Mouse (Mus musculus): ENCODE measurements around the gene Rbbp5.
"Not testable (repeated sequence)": the region's sequence is repeated elsewhere in the genome, so short reads cannot be mapped to it uniquely, and the experiment has no call there.

Rbbp5 gene

DNA sequence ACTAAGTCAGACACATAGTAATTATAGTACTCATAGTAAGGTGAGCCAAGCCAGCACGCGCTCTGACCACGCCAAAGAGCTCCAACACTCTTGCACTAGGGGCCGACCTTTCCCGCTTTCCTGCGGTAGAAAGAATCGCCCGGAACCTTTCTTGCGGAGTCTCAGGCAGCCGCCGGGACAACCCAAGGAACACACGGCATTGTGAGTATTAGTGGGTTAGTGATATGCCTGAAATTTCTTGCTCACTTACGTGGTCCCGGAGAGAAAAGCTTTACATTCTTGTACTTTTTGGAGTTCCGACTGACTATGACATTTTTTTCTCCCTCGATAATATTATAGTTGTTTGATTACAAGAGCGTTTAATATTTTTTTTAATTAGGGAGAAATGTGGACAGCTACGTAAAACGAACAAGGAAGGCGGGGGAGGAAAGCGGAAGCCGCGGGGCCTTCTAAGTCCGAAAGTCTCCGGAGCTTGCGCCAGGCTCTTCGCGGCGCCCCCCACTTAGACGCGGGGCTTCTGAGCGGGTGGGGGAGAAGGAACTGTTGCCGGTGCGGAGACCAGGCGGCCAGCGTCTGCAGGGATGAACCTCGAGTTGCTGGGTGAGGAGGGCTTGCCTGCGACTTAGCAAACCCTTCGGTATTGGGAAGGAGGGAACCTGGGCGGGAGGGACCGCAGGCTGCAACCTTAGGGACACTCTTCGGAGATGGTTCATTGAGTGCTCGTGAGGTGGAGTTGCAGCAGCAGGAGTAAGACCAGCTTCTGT is at the start of gene Rbbp5:
TSS of gene Rbbp5 (plus strand) at position 438 of the 764 bp plus-strand sequence.
- DNase-seq (ENCODE audit: inconsistent age in 2 of 2, low spot score in 1 of 2) = peak; percentile 85 to 98

DNA sequence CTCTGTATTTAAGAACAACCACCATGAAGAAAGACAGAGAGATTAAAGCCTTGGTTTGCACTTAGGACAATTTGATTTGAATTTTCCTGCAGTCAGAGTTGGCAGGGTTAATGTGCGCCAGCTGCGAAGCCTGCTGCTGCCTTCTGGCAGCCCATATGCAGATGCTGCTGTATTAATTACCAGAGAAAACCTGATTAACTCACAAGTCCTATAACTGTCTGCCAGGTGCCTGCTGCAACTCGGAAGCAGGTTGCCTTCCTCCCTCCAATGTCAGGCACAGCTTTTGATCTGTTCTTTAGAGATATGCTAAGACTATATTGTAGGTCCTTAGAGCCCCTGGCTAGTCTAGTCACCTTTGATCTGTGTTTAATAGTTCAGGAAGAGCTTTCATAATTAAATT is 46.3 kb upstream of the Rbbp5 start:
- DNase-seq (ENCODE audit: inconsistent age in 2 of 2, low spot score in 1 of 2) = no peak

GRCm38 (mm10) chr1:132431716-132432115 is 45.4 kb upstream of the Rbbp5 start:
- DNase-seq (ENCODE audit: inconsistent age in 2 of 2, low spot score in 1 of 2) = no peak

DNA sequence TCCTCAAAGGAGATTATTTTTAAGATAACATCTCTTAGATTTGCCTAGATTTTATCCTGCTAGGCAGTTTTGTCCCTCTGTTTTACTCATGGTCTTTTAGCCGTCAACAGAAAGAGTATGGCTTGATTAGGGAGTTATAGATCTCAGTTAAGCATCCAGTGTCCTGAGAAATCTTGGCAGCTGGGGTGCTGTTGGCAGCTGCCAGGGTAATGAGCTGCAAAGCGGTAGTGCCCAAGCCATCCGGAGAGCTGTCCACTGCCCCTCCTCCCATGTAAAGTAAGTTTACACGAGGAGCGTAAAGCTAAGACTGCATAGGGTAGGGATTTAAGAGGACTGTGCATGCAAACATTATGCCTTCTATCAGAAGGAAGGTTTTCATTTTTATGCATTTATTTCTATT is 43.8 kb upstream of the Rbbp5 start:
- DNase-seq (ENCODE audit: inconsistent age in 2 of 2, low spot score in 1 of 2) = no peak

DNA sequence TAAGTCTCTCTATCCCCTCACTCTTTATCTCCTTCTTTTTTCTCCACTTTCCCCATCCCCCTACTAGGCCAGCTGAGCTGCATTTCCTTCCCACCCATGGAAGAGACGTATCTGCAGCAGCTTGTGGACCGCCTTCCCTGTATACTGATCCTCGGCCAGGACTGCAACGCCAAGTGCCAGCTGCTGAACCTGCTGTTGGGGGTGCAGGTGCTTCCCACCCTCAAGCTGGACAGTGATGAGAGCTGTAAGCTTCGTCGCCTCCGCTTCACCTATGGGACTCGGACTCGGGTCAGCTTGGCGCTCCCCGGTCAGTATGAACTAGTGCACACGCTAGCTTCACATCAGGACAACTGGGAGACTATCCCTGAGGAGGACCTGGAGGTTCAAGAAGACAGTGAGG is 43.1 kb upstream of the Rbbp5 start:
- no peak for DNase-seq (ENCODE audit: inconsistent age in 2 of 2, low spot score in 1 of 2)

DNA sequence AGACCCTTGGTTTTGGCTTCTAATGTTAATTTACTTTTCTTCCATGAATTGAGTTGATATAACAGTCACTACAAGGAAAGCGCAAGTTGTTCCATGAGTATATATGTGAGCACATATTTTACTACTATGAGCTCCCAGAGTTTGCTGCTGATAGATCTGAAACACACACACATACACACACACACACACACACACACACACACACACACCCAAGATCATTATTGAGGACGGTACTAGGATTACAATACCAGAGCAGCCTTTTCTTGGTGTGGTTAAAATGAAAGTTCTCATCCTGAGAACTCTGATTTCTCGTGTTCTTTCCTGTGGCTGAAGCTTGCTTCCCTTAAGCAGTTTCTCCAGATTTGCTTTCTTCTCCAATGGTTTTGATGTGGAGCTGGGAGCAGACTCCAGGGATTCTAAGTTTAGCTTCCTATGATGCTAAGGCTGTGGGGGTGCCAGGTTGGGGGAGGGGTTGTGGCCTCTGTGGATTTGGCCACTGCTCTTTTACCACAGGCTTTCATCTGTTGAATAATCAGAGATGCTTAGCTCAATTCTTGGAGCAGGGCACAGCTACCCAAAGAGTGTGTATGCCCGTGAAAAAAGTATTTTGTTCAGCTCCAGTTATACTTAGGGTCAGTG is 40.7 kb upstream of the Rbbp5 start:
- no peak for DNase-seq (ENCODE audit: inconsistent age in 2 of 2, low spot score in 1 of 2)

GRCm38 (mm10) chr1:132436960-132437359 is 40.2 kb upstream of the Rbbp5 start:
- DNase-seq (ENCODE audit: inconsistent age in 2 of 2, low spot score in 1 of 2) = no peak

DNA sequence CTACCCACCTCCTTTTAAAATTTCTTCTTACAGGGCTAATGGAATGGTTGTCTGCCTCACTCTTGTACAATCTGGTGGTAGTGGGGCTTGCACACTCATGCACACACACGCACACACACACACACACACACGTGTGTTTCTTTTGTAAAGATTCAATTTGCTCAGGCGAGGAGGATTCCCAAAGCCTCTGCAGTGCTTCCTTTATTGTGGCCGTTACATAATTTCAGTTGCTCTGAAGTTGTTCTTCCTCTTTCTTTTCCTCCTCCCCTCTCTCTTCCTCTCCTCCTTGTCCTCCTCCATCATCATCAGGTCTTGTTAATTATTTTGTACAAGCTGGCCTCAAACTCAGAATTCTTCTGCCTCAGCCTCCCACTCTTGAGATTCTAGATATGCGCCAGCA is 39.8 kb upstream of the Rbbp5 start:
- no peak for DNase-seq (ENCODE audit: inconsistent age in 2 of 2, low spot score in 1 of 2)

GRCm38 (mm10) chr1:132440896-132441435 is 36.2 kb upstream of the Rbbp5 start:
- no peak for DNase-seq (ENCODE audit: inconsistent age in 2 of 2, low spot score in 1 of 2)

DNA sequence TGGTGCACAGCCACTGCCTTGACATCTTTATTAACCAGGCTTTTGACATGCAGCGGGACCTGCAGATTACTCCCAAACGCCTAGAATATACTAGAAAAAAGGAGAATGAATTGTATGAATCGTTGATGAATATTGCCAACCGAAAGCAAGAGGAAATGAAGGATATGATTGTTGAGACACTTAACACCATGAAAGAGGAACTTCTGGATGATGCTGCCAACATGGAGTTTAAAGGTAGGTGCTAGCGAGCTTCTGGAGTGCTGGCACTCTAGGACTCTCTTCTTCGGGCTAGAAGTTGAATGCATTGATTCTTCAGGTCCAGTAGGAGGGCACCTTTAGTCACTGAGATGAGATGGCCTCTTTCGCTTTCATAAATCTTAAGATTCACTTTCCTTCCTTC is 27.4 kb upstream of the Rbbp5 start:
- DNase-seq (ENCODE audit: inconsistent age in 2 of 2, low spot score in 1 of 2) = no peak

DNA sequence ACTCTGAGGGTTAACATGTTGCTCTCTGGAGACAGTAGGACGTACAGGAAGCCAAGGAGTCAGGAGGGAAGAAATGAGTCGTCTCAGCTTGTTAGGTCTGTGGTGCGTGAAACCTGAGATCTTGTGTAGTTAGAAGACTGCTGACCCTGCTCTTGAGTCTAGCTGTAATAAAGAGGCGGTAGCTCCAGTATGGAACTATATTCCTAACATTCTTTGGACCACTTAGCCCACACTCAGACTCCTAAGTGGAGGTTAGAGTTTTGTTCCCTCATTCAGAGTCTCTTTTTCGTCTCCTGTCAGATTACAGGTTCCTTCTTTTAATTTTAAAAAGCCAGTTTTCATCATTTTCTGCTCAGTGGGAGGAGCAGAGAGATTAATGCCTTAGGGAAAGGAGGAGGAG is 12.5 kb upstream of the Rbbp5 start:
- DNase-seq (ENCODE audit: inconsistent age in 2 of 2, low spot score in 1 of 2) = no peak

GRCm38 (mm10) chr1:132468926-132469325 is 8.2 kb upstream of the Rbbp5 start:
- peak; percentile 57 to 84 for DNase-seq (ENCODE audit: inconsistent age in 2 of 2, low spot score in 1 of 2)

DNA sequence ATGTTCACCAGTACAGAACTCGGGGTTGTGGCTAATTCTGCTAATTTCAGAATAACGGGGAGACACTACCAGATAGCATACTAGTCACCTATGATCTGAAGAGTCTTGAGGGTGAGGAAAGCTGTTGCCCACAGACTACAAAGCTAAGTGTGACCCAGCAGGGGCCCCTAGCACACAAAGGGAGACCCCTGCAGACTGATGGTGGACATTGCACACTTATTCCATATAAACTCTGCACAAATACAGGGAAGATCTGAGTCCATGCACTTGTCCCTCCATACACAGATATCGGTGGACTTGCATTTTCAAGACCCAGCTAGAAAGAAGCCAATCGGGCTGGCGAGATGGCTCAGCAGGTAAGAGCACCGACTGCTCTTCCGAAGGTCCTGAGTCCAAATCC is 7.6 kb upstream of the Rbbp5 start:
- DNase-seq (ENCODE audit: inconsistent age in 2 of 2, low spot score in 1 of 2) = no peak

DNA sequence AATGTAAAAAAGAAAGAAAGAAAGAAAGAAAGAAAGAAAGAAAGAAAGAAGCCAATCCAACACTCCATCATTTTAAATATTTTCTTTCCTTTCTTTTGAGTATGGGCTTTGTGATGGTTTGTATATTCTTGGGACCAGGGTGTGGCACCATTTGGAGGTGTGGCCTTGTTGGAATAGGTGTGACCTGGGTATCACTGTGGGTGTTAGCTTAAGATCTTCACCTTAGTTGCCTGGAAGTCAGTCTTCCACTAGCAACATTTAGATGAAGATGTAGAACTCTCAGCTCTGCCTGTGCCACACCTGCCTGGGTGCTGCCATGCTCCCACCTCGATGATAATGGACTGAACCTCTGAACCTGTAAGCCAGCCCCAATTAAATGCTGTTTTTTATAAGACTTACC is 7.1 kb upstream of the Rbbp5 start:
- not testable (repeated sequence) for DNase-seq (ENCODE audit: inconsistent age in 2 of 2, low spot score in 1 of 2)

GRCm38 (mm10) chr1:132471032-132471431 is 6.1 kb upstream of the Rbbp5 start:
- no peak for DNase-seq (ENCODE audit: inconsistent age in 2 of 2, low spot score in 1 of 2)

DNA sequence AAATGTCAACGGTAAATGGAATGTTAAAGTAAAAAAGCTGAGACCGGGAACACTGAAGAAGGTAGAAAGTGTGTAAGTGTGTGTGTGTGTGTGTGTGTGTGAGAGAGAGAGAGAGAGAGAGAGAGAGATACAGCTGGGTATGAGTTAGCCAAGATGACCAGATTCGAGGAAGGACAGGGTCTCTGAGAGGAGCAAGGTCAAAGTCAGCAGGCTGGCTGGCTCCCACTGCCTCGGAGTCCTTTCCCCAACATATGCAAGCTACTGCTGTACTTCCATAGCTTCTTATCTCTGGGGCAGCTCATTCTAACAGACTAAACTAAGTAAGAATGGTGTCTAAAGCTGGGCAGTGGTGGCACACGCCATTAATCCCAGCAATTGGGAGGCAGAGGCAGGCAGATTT is 5.7 kb upstream of the Rbbp5 start:
- DNase-seq (ENCODE audit: inconsistent age in 2 of 2, low spot score in 1 of 2) = no peak

GRCm38 (mm10) chr1:132472537-132472936 is 4.6 kb upstream of the Rbbp5 start:
- DNase-seq (ENCODE audit: inconsistent age in 2 of 2, low spot score in 1 of 2) = no peak

- no peak for DNase-seq (ENCODE audit: inconsistent age in 2 of 2, low spot score in 1 of 2)
Observed at GRCm38 (mm10) chr1:132474496-132474895, 2.7 kb upstream of the Rbbp5 start.

DNA sequence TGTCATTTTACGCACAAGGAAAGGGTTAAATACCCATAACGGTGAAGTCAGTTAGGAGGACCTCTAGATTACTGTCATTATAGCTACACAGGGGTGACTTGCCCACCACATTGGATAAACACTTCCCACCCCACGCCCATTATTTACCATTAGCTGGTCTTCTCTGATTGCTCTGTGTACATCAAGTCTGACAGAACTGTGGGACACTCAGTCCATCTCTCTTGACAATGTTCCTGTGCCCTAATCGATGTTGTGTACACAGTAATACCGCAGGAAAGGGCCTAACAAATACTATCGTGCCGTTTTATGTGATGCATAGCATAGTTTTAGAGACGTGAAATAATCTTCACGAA is 614 bp upstream of the Rbbp5 start:
- DNase-seq (ENCODE audit: inconsistent age in 2 of 2, low spot score in 1 of 2) = no peak

- no peak for DNase-seq (ENCODE audit: inconsistent age in 2 of 2, low spot score in 1 of 2)
Observed at GRCm38 (mm10) chr1:132479438-132479837, 2.3 kb downstream of the Rbbp5 start.

DNA sequence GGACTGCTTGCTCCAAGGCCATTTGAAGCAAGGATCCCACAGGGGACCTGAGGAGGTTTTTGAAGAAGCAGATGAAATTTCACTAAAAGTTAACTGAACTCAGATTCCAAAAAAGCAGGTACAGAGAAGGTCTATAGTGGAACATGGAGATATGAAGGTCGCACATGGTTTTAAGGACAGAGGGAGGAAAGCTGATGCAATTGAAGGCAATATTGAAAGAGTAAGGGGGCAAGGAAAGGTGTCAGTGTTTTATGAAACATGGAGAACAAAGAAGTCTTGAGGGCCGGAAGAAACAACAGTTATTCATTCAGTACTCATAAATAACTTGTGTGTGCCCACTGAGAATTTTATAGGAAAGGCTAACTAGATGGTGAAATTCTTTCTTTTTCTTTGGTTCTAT is 4.5 kb downstream of the Rbbp5 start:
- no peak for DNase-seq (ENCODE audit: inconsistent age in 2 of 2, low spot score in 1 of 2)

GRCm38 (mm10) chr1:132483234-132483633 is 6.1 kb downstream of the Rbbp5 start:
- no peak for DNase-seq (ENCODE audit: inconsistent age in 2 of 2, low spot score in 1 of 2)

DNA sequence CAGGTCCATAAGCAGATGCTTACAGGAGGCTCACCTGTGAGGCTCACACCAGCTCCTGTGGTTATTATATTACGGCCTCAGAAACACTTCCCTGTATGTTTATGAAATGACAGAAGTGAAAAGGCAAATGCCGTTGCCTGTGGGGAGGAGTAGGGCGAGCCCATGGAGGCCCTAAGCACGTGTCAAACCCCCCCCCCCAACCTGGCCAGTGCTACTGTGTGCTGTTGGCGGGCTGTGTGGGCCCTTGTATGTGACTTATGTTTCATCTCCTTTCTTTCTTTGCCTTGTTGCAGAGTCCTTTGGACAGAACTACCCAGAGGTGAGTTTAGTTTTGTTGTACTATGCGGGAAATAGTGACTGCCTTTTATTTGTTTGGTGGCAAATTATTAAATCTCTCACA is 6.6 kb downstream of the Rbbp5 start:
- DNase-seq (ENCODE audit: inconsistent age in 2 of 2, low spot score in 1 of 2) = peak in 1 of 2 experiments; percentile 14
